In genomic region chr7:51771895-51772871, GRCm38 (mm10) we compare ENCODE assay signal across 8 mouse cellular contexts.
A peak's percentile ranks its signal among the peaks of the same experiment; 100 is the strongest.
DNase-seq lines count a peak whose midpoint lies in the region; ATAC-seq lines count a peak whose summit lies in the region.

No protein-coding gene starts in this region.

- DNase-seq in NIH3T3 (ENCODE audit: low read depth) = peak; percentile 93
- peak; percentile 43 for DNase-seq in cerebellum, adult 9-10 months
- peak; percentile 93 for DNase-seq in forebrain, embryonic 14.5 days (ENCODE audit: low spot score)
- DNase-seq in midbrain, embryonic 10.5 days (ENCODE audit: low spot score) = peak; percentile 50
- DNase-seq in gastrocnemius, adult 18-20 months (ENCODE audit: low spot score) = no peak
- no peak for DNase-seq in spleen, postnatal 14 days (ENCODE audit: low spot score in 2 of 2)
- DNase-seq in kidney, adult 11 months = no peak
- DNase-seq in B cell, adult 2 months = no peak

- H3K36me3 ChIP-seq in forebrain, embryonic 14.5 days (ENCODE audit: control insufficient read depth, insufficient read depth, low read length) = no peaks in the 10 kb centered on the region
- no peaks in the 10 kb centered on the region for H3K36me3 ChIP-seq in midbrain, embryonic 10.5 days

- no peaks in the 10 kb centered on the region for H3K9me3 ChIP-seq in forebrain, embryonic 14.5 days (replicated peaks; ENCODE audit: control insufficient read depth, low read length)
- H3K9me3 ChIP-seq in midbrain, embryonic 10.5 days (replicated peaks) = no peaks in the 10 kb centered on the region

- no peak overlapping the region for H3K4me3 ChIP-seq in forebrain, embryonic 14.5 days (ENCODE audit: low read depth, low read length)
- H3K4me3 ChIP-seq in midbrain, embryonic 10.5 days = no peak overlapping the region

- 31% methylated on average over 8 of the region's 8 CpGs for WGBS in forebrain, embryonic 14.5 days
- 64% methylated on average over 8 of the region's 8 CpGs for WGBS in midbrain, embryonic 10.5 days

- ATAC-seq in forebrain, embryonic 14.5 days = peak; percentile 96

- H3K4me2 ChIP-seq in forebrain, embryonic 14.5 days (ENCODE audit: low read length) = peak overlapping the region; percentile 6; the same call in 1 of the 2 replicates

- no peaks in the 10 kb centered on the region for H3K27me3 ChIP-seq in forebrain, embryonic 14.5 days (replicated peaks; ENCODE audit: control insufficient read depth, insufficient read depth, low read length)
- H3K27me3 ChIP-seq in midbrain, embryonic 10.5 days (ENCODE audit: low read depth, poor library complexity, severe bottlenecking) = no peaks in the 10 kb centered on the region

- H3K4me1 ChIP-seq in forebrain, embryonic 14.5 days (ENCODE audit: control insufficient read depth, insufficient read depth, low read length) = peaks cover 8% of the 10 kb centered on the region
- peaks cover 20% of the 10 kb centered on the region for H3K4me1 ChIP-seq in midbrain, embryonic 10.5 days

- no peak overlapping the region for H3K9ac ChIP-seq in forebrain, embryonic 14.5 days (ENCODE audit: low read length)

- peak overlapping the region; percentile 61 for H3K27ac ChIP-seq in forebrain, embryonic 14.5 days (ENCODE audit: low read depth, low read length)
- peak overlapping the region; percentile 81 for H3K27ac ChIP-seq in midbrain, embryonic 10.5 days (replicated peaks)

Comparison
In these comparisons a context has a peak if more than half of its experiments do, and no peak if none do; other contexts are left out.
1. DNase-seq: peak in NIH3T3 (single experiment), cerebellum, adult 9-10 months (single experiment), forebrain, embryonic 14.5 days (single experiment) and midbrain, embryonic 10.5 days (single experiment); none in gastrocnemius, adult 18-20 months (single experiment), spleen, postnatal 14 days (0 of 2), kidney, adult 11 months (single experiment) and B cell, adult 2 months (0 of 2).